Mouse (Mus musculus) embryonic fibroblast, embryonic 13.5 days (primary cell): ENCODE results near the gene Slc22a23.

Source experiments
- CTCF ChIP-seq: IDR thresholded peaks from 2 replicates; pipeline ENCODE4 v1.5.1; 2011; ENCODE audit warnings: mild to moderate bottlenecking, control low read depth, low read length, moderate library complexity, borderline replicate concordance; ENCODE audit not compliant: insufficient read depth
- POLR2A ChIP-seq: IDR thresholded peaks from 2 replicates; pipeline ENCODE4 v1.6.1; 2011; ENCODE audit warnings: low read depth, mild to moderate bottlenecking, control low read depth, low read length, moderate library complexity

DNA sequence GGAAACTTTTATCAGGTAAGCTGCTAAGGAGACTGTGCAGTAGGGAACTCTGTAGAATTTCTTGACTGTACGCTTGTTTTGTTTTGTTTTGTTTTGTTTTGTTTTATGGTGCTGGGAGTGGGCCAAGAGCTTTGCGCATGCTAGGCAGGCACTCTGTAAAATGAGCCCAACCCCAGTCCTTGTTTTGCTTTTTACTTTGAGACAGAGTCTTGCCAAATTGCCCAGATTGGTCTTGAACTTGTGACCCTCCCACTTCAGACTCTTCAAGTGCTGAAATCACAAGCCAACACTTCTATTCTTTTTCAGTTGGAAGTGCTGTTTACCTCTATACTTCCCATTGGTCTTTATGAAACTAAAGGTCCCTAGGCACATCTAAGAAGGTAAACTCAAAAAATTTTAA lies 80.5 kb downstream of the Slc22a23 start:
- no peak for TF ChIP-seq CTCF
- no peak for TF ChIP-seq POLR2A
